Mouse (Mus musculus) cerebellum, postnatal 10 days (tissue): ENCODE data around the gene Zcchc4.

Experiments used
- DNase-seq, 2 experiments: peaks; one replicate each; pipeline ENCODE4 v3.0.0; 2021; ENCODE audit warnings: mixed read lengths in 2 of 2

Gene Zcchc4

GRCm38 (mm10) chr5:52799274-52799985, 24.2 kb downstream of the Zcchc4 start:
- no peak for DNase-seq

- no peak for DNase-seq
Measured at GRCm38 (mm10) chr5:52805801-52806200, 30.6 kb downstream of the Zcchc4 start.

- DNase-seq: no peak
Measured at GRCm38 (mm10) chr5:52806349-52806748, 31.1 kb downstream of the Zcchc4 start.

DNA sequence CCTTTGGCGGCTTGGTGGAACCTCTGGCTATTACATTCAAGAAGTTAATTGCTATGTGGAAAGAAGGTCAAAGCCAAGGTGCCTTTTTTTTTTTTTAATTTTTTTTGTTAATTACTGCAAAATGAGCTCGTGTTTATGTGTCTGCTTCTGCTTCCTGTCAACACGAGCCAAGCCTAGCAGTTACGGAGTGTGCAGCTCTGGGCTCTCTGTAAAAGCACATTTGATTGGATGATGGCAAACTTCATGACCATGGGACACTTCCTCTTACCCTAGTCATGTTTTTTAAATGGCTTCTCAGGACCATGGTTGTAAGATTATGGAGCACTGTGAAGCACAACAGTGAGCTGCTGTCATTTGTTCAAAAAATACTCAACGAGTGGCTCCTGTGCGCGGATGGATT, 31.8 kb downstream of the Zcchc4 start:
- DNase-seq: no peak

DNA sequence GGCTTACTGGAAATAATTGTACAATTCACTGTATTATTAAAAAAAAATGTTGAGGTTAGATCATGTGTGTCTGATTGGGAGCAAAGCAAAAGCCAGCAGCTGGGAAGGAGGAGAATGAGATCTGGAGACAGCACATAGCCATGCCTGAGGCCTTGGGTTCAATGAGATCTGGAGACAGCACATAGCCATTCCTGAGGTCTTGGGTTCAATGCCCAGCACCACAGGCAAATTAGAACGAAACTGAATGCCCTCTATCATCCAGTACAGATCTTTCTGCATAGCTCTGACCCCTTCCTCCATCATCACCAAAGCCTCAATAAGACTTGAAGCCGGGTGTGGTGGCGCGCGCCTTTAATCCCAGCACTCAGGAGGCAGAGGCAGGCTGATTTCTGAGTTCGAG, 35.2 kb downstream of the Zcchc4 start:
- no peak for DNase-seq

DNA sequence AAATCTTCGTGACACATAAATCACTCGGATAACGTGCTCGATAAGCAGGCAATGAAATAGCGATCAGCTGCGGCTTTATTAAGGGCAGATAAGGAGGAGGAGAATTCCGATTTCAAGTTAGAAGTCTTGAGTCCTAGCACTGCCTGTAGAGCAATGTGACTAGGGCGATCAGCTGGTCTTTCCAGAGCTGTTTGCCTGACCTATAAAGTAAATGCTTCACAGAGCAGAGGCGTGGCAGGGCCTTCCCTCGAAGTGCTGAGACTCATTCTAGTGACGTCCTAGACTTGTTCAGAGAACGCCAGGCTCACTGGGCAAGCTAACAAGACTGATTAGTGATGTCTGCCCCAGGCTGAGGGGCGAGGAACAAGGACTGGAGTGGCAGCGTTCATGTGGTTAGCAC, 35.8 kb downstream of the Zcchc4 start:
- DNase-seq: no peak

GRCm38 (mm10) chr5:52812456-52812855, 37.2 kb downstream of the Zcchc4 start:
- no peak for DNase-seq

DNA sequence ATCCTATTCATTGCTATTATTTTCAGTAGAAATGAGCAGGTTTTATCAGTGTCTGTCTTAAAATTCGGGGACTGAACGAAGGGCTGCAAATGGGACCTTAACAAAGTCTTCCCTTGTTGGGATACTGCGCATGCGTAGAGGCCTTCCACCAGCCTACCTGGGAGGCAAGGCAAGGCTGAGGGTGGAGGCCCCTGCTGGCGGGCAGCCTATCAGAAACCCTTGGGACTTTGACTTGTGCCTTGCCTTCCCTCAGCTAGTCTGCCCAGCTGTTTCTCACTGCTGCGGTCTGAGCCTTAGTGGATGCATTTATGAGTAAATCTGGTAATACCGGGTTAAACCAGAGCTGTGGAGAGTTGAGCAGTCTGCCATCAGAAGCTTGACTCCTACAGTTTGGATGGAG, 38.1 kb downstream of the Zcchc4 start:
- DNase-seq: no peak

DNA sequence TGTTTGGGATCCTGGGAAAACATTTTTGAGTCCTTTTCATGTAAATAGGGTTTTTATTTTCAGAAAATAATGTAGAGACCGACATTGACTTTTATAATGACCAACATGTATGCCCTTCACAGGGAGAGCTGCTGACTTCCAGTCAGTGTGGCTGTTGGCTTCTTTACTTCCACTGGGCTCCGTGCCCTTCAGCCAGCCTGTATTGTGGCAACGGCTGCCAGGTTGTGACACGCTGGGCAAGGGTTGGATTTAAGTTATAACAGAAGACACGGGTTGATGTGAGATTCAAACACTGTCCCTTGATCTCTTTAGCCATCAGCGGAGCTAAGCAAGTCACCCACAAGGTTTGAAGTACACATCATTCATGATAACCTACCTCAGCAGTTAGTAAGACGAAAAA, 43.5 kb downstream of the Zcchc4 start:
- peak; percentile 31 to 56 for DNase-seq

DNA sequence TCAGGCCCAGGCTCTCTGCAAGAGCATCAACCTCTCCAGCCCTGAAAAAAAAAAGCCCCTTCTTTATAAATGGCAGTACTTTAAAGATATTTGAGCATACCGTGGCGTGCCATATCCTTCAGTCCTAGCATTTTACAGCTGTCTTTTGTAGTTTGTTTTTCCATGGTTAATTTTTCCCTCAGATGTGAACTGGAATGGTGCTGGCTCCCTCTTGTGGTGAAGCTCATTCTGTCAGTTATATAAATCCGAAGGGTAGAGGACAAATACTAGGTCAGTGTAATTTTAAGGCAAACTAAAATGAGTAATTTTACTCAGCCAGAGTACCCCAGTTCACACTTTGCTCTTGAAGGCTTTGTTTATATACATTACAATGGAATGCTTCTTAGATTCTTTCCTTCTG, 46.5 kb downstream of the Zcchc4 start:
- DNase-seq: peak; percentile 67 to 78

DNA sequence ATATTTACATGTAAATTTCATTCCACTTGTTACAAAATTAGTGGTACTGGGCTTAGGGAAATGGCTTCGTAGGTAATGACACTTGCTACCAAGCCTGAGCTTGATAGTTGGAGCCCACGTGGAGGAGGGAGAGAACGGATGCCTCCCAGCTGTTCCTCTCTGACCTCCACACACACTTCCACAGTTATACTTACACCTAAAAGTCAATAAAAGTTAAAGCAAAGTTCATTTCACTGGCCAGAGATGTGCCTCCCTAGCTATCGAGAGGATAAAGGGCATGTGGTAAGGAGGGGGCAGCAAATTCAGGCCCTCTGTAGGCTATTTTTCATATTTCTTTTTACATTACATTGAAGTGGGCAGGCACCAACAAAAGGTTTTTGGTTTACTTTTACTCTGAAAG, 52.7 kb downstream of the Zcchc4 start:
- no peak for DNase-seq

DNA sequence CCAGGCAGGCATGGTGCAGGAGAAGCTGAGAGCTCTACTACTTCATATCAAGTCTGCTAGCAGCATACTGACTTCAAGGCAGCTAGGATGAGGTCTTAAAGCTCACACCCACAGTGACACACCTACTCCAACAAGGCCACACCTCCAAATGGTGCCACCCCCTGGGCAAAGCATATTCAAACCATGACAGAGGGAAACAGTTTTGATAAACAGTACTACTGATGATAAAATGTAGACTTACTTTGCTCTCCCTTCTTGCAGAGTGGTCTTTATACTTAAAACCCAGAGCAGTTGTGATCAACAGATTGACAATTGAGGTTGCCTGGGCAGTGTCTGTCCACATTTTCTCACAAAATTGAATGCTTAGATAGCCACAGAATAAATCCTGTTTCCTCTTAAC, 57.8 kb downstream of the Zcchc4 start:
- DNase-seq: peak; percentile 28 to 32

DNA sequence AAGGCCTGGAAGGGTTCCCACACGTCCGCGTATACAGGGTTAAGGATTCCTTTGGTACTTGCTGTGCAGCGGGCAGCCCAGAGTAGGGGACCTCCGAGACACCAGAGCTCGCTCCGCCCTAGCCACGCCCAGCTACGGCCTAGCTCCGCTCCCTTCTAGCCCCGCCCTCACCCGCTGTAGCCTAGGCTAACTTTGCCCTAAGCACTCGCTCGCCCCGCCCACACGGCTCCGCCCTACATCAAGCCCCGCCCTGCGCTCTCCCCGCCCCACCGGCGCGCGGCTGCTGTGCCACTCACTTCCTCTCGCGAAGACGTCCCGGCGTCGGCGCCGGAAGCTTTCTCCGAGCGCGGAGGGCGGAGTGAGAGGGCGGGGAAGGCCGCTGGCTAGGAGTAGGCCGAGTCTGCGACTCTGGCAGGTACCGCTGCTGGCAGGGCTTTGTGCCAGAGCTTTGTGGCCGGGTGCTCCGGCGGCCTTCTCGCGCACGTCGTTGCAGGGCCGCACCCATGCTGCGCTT, 58.6 kb downstream of the Zcchc4 start, which contains the start of gene Anapc4:
Gene Anapc4, plus strand, starts transcription at position 252 of the 514 bp plus-strand sequence.
- peak; percentile 99 to 100 for DNase-seq

DNA sequence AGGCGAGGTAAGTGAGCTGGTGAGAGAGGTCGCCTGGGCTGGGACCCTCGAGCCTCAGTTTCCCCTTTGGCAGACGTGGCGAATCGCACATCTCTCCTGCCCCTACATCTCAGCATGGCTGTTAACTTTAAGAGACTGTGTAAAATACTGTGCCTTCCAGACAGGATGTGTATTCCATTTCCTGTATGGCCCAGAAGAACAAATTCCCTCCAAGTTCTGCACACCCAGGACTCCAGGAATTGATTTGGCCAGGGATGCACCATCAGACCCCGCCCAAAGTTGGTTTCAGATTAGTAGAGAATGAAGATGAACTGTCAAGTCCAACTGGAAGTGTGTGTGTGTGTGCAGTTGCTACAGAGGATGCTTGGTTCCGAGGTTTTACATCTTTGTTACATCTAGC, 59.2 kb downstream of the Zcchc4 start:
- DNase-seq: no peak

DNA sequence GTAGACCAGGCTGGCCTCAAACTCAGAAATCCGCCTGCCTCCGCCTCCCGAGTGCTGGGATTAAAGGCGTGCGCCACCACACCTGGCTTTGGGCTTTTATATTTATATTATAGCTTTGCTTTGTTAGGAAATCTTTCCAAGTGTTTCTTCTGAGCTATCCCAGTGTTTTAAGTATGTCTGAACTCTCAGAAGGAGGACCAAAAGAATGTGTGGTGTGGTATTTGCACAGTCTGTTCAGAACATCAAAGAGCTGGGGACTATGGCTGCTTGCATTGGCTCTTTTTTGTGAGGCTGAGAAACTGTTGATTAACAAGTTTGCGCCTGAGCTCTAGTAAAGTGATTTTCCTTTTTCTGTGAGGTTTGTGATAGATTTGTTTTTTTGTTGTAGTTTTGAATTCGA, 69.1 kb downstream of the Zcchc4 start:
- DNase-seq: no peak

- DNase-seq: no peak
Measured at GRCm38 (mm10) chr5:52855727-52856126, 80.5 kb downstream of the Zcchc4 start.

DNA sequence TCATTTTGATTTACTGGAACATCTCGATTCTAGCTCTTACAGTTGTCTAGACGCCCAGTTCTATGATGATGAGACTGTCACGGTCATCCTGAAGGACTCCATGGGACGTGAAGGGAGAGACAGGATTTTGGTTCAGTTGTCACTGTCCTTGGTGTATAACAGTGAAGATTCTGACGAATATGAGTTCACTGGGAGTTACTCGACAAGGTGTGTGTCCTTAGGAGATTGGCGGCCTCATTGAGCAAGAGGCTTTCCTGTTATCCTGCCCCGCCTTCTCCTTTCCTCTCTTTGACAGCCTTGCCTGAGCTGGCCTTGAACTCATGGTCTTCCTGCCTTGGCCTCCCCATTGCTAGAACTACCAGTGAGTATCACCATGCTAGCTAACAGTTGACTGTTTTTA, 89.2 kb downstream of the Zcchc4 start:
- DNase-seq: no peak

DNA sequence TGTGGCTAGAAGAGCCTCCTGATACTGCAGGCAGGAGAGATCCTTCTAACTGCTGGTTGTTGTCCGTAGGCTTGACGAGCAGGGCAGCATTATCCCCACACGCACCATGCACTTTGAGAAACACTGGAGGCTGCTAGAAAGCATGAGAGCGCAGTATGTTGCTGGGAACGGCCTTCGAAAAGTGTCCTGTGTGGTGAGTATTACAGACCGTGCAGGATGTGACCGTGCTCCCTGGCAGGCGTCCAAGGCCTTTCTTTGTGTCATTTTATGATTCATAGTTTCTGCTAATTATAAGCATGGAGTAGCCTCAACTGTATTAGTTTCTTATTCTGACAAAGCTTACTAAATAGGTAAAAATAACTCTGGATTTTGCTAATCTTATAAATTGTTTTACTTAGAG, 90.6 kb downstream of the Zcchc4 start:
- peak; percentile 34 to 45 for DNase-seq

DNA sequence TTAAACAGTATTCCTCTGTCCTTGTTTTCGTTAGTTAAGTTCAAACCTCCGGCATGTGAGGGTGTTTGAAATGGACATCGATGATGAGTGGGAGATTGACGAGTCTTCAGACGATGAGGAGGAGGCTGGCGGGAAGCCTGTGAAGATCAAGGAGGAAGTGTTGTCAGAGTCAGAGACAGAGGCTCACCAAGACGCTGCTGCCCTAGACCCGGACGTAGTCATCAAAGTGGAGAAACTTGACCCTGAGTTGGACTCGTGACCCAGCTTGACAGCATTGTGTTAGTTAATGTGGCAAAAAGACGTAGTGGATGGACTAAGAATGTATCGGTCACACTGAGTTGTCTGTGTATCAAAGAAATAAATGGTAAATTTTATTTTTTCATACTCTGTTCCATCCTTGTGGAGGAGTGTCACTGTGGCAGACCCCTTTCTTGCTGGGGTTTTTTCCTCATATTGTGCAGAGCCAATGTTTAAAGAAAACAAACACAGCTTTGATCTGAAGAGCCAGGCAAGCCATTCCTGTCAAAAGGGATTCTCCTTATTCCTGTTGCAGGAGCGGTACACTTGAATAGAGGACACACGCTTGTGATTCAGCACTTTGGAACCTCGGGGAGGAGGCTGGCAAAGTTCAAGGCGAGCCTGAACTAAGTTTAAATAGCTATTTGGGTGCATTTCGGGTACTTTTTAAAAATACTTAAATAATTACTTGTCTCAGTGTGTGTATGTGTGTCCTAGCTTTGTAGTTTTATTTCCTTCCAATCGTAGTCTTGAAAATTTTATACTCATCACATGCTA, 91.3 kb downstream of the Zcchc4 start:
- DNase-seq: no peak

DNA sequence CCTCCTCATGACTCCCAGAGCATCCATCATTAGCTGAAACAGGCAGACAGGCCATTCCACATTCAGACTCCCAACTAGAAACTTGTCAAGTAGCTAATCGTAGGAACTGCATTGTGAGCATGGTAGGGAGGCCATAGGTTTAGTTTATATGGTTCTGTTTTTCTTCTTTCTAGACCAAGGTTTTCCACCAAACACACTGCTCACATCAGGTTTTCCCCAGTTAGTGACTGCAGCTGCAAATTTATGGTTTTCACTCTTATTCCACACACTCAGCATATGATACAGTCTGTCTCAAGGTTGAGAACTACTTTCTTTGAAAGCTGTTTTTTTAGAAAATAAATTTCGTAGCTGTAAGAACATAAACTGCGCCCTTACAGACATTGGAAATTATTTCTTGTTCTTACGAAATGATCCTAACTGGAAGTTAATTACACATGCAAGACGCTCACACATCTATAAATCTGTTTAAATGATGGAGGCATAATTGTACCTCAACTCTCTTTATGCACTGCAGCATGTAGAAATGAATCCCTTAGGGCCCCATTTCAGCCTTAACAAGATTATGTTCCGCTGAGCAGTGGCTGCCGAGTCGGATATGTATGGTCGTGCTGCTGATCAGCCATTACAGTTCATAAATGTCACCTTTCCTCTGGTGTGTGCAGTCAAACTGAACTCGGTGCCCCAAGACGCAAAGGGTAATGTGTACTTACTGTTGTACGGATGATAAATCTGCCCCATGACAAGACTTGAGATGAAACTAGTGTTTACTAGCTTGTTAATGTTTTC, 93.9 kb downstream of the Zcchc4 start:
- DNase-seq: no peak

GRCm38 (mm10) chr5:52871461-52871860, 96.3 kb downstream of the Zcchc4 start:
- no peak for DNase-seq

- DNase-seq: no peak
Measured at GRCm38 (mm10) chr5:52871986-52872385, 96.8 kb downstream of the Zcchc4 start.
